Mouse (Mus musculus) frontal cortex, adult 2 months (tissue): ENCODE data around the gene Tmem239. TPM values are rescaled to one million over a fixed set of nuclear protein-coding genes. Genes with fewer than 3 reads are reported as not detected.

Experiments used
- DNase-seq, 2 experiments: peaks; one replicate each; pipeline ENCODE4 v3.0.0; 2022; ENCODE audit warnings: low spot score in 1 of 2; ENCODE audit errors: extremely low spot score in 1 of 2
- polyA plus RNA-seq: library from polyadenylated mRNA; depleted of rRNA; stranded (reverse); fragments of >200 nt; gene quantifications from 2 replicates; pipeline ENCODE4 v1.2.3, GENCODE M21; 2012

Tmem239 gene
- polyA plus RNA-seq, 1 experiment, result not detected

DNA sequence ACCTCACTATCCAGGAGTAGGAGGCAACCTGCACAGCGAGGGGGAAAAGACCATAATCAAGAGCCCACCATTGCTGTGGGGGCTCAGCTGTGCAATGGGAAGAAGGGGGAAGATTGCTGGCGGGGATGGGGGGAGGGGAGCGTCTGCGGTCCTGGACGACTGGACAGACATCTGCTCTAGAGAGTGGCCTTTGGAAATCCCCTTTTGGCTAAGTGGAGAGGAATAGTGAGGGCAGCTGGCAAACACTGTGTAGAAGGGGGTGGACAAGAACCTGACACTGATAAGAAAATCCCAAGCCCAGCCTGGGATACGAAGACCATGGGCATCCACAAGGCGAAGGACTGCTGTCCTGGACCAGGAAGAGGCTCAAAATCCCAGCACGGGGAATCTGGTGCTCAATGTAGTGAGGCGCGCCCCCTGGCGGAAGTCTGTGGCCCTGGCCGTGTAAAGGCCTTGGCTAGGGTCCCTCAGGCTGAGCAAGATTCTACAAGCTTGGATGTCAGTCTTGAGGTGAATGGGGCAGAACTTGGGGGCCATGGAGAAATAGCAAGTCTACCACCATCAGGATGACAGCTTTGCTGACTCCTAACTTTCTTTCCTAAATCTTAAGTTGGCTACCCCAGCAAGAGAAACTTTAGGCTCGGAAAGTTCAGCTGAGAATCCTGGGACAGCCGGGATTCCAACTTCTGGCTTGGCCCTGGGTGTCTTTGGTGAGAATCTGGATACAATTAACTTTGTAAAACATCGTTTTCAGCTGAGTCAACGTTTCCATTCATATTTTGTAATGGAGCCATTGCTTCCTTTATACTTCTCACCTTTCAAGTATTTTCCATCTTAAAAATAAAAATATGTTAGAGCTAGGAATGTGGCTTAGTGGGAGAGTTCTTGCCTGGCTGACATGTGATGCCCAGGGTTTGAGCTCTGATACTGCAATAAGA is 5.5 kb downstream of the Tmem239 start:
- peak; percentile 49 to 89 for DNase-seq

DNA sequence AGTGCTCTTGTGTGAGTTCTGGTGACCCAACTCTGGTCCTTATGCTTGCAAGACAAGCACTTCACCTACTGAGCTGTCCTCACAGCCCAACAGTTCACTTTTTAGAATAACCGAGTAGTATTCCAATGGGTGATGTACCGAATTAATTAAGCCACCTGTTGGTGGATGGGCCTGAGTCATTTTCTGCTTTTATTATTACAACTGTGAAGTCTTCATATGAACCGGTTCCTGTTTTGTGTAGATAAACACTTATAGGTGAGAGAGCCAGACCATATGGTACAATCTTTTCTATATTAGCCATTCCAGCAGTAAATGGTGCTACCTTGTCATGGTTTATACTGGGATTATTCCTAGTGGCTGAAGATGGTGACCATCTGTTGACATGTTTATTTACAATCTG is 6.5 kb downstream of the Tmem239 start:
- no peak for DNase-seq

DNA sequence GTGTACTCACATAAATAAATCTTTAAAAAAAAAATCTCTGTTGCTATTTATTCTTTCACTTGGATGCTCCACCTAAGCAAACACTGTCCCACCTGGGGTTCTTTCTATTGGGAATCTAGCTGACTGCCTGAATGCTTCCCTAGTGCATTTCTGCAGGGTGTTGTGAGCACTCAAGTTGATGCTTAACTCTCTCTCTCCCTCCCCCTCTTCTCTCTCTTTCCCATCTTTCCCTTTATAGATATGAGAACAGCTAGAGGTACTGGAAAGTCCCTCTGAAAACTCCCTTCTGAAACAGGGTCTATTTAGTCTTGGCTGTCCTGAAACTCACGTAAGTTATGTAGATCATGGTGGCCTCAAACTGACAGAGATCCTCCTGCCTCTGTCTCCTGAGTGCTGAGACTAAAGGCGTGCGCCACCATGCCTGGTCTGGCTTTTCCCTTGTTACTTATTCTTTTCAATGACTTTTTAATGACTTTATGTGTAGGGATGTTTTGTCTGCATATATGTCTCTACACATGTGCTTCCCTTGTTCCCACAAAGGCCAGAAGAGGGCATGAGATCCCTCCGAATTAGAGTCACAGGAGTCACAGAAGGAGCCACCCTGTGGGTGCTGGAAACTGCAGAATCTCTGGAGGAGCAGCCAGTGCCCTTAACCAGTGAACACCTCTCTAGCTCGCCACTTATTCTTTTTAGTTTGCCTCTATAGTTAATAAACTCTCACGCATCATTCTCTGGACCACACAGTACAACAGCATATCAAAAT is 8.0 kb downstream of the Tmem239 start:
- DNase-seq, result no peak

DNA sequence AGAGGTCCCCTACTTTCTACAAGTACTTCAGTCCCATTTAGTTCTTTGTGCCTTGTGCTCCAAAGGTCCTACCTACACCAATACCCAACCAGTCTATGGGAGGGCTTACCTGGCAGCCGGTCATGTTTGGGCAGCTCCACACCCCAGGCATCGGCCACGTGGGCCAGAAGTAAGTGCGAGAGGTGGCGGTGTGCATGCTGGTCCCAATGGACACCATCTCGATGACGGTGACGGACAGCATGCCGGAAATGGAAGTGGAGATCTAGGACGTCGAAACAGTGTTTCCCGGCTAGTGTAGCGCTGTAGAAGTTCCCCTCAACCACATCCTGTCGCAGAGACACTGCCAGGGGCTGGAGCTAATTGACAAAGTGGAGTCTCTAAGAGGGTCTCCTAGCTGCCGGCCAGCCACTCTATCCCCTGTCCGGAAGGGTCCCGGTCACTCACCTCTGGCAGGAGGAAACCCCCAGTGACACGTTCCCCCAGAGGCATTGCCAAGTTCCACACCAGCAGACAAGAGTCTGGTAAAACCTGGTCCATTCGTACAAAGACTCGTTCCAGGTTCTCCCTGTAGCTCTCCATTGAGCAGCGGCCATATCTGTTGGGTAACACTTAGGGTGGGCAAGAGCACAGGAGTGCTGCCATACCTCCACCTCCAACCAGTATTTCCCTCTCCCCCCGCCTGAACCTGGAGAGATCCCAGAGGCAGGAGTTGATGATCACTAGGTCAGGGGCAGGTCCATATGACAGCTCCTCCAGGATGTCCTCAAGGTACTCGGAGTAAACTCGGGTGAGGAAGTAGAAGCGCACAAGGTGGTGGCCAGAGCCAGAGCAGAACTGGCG is 15.7 kb downstream of the Tmem239 start:
- DNase-seq, result no peak

DNA sequence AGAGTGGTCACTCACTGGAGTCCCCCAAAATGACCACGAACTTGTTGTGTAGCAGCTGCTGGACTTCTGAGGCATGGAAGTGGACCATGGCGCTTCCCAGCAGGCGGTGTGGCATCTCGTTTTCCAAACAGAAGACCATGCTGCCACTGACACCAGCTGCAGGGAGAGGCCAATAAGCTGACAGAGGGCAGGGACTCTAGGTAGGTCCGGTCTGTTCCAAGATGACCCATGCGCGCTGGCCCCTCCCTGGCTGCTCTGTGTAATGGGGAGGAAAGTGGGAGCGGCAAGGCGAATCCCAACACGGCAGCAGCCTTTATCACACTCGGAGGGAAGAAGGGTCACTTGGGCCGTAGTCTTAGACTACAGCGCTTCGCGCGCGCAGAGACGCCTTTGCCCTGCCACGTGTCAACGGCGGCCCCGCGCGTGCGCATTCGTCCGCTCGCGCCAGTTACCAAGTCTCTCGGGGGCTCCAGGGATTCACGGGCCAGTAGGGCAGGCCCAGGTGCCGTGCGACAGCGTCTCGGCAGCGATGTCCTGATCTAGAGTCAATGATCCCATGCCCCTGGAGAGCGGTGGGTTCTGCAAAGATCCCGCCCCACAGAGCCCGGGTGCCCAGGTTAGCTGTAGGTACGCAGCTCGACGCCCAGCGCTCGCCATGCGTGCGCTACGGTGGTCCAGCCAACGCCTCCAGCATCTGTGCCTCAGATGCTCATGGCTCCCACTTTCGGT is 17.3 kb downstream of the Tmem239 start:
- DNase-seq, result peak; percentile 48 to 82

DNA sequence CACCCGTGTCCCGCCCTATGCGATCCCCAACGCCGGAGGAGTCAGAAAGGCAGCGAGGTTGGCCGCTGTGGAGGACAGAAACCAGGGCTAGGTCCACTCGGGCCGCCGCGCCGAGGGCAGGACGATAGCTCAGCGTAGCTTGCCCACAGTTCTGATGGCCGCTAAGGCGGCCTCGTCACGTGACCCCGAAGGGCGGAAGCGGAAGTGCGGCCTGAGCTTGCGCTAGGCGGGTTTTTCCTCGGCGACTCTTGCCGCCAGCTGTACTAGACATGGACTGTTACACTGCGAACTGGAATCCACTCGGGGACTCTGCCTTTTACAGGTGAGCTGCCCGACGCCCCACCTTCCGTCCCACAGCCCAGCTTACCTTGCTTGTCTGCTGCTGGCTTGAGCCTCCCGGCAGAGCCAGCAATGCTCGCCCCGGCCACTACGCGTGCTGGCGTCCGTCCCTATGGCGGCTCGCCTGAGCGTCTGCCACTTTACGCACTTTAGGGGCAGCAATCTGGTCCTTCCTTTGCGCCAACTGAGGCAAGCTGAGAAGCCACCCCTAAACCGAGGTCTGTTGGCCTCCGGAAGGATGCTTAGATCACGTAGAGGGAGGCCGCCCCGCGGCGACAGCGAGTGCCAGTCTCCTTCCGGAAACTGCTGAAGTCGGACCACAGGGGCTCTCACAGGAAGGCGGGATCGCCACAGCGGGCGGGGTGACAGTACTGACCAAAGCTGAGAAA is 18.0 kb downstream of the Tmem239 start, which contains the start of the genes Vps16 and Pced1a:
TSS of gene Vps16 (plus strand) at position 214 of the 728 bp plus-strand sequence.
TSS of gene Pced1a (minus strand) at position 576 of the 728 bp plus-strand sequence.
- DNase-seq, result peak; percentile 79 to 93

DNA sequence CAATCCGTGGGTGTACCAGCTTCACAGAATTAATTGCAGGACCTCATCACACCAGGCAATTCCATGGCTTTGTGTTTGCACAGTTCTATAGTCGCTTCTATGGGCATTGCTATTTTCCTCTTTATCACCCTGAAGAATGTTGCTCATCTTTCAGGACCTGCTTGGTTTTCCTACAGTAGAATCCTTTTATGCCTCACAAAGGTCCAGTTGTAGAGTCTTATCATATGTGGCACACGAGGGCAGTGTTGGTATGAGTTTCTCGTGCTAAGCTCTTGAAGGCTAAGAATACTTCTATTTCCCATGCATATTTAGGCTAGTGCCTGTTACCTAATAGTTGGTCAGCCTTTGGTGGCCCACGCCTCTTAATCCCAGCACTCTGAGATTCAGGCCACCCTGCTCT is 18.8 kb downstream of the Tmem239 start:
- DNase-seq, result peak in 1 of 2 experiments; percentile 10

DNA sequence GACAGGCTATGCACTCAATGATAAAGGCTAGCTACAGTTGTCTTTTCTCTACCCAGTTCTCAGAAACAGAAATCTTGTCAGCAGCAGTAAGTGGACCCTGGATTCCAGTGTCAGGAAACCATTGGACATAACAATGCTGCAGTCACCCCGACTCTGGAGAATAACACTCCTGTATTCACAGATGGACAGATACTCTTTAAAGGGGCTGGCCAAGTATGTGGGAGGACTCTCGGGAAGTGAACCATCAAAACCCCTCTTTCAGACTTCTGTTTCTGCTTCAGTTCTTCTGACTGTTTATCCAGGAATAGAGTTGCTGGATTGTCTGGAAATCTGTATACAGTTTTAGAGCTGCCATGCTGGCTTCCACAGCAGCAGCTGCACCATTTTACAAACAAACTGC is 23.6 kb downstream of the Tmem239 start:
- no peak for DNase-seq

DNA sequence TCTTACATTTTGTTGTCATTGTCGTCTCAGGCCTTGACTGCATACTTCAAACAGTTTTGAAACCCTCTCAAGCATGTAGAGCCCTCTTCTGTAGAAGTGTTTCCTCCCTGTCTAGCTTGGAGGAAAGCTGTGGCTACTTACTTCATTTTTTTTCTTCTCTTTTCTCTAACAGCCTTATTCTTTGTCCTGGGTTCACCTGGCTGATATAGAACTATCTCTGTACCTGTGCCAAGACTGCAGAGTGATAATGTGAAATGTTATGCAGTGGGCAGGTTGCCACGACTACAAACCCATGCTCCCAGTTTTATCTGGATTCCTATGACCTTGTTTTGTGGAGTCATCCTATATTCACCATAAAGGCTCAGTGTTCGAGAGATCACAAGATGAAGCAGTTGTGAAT is 24.2 kb downstream of the Tmem239 start:
- no peak for DNase-seq

DNA sequence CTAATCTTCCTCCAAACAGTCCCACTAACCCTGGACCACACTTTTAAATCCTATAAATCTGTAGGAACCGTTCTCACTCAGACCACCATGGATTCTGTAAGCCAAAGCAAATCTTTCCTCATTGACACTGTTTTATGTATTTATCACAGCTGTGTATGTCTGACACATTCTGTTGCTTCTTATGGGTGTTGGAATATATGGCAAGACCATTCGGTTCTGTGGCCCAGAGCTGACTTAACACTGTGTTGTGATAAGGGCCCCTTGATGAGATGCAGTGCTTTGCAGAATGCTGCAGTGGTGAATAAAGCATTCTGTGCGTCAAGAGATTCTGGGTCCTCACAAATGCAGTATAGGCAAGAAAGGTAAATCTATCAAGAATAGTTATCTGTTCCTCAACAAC is 25.9 kb downstream of the Tmem239 start:
- DNase-seq, result no peak

DNA sequence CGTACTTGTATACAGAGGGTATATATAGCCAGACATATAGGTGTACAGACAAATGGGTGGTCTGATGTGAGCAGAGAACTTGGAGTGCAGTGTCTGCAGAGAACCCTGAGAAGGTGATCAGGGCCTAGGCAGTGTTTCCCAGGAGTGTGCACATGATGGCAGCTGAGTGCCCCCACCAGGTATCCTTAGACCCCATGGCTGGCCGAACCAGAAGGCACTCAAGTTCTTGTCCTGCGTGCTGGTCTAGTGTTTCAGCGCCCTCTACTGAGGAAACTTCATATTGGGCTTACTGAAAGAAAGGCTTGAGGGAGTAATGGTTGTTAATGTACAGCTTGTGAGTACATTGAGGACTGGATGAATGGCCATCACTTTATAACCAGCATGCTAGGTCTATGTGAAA is 26.9 kb downstream of the Tmem239 start:
- DNase-seq, result peak in 1 of 2 experiments; percentile 84

DNA sequence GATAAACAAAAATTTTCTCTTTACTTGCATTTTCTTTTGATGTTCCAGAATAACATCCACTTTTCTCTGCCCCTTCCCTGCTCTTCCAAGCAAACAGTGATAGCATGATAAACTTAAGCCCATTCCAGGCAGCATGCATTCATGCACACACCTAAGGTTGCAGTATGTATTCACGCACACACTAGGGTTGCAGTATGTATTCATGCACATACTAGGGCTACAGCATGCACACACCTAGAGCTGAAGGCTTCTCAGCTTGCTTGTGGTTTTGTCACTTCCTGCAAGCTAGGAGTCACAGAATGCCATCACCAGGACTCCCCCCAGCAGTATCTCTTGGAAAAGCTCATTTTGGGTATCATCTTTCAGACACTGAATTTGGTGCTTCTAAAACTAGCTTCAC is 30.5 kb downstream of the Tmem239 start:
- DNase-seq, result no peak

DNA sequence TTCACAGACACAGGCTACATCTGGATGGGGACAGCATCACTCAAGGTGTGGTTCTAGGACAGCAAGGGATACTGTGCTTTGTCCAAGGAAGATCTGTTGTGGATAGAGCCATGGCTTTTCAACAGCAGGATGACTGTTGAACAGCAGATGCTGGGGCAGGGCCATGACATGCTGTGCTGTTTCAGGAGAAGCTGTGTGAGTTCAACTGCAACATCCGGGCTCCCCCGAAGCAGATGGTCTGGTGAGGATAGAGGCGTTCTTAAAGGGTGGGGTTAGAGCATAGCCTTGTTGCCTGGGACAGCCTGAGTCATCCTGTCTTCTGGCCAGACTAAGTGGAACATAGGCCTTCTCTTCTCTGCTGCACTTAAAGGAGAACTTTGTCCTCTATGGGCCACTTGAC is 32.6 kb downstream of the Tmem239 start:
- no peak for DNase-seq

DNA sequence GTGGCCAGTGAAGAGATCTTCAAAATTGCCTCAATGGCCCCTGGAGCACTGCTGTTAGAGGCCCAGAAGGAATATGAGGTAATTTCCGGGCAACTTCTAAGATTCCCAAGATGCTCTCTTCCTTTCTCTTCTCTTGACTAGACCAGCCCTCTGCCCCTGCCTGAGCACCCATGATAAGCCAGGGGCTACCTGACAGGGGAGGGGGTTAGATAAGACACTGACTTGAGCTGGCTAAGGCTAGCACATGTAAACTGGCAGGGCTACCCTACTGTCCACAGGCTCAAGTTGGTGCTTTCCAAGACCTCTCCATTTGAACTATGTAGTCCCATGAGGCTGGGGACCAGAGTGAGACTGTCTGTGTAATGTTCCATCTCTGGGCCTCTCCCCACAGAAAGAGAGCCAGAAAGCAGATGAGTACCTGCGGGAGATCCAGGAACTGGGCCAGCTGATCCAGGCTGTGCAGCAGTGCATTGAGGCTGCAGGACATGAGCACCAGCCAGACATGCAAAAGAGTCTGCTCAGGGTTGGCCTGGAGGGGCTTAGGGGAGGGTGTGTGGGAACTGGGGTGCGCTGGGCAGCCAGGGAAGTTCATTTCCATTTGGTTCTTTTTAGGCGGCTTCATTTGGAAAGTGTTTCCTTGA is 33.7 kb downstream of the Tmem239 start:
- DNase-seq, result no peak

DNA sequence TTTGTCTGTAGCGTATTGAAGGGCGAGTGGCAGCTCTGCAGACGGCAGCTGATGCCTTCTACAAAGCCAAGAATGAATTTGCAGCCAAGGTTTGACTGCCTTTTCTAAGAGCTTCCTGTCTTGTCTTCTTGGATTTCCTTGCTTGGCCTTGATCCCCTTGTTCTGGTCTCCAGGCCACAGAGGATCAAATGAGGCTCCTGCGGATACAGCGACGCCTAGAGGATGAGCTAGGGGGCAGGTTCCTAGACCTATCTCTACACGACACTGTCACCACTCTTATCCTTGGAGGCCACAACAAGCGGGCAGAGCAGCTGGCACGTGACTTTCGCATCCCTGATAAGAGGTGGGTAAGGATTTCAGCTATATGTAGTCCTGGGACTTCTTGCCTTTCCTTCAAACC is 35.9 kb downstream of the Tmem239 start:
- no peak for DNase-seq

DNA sequence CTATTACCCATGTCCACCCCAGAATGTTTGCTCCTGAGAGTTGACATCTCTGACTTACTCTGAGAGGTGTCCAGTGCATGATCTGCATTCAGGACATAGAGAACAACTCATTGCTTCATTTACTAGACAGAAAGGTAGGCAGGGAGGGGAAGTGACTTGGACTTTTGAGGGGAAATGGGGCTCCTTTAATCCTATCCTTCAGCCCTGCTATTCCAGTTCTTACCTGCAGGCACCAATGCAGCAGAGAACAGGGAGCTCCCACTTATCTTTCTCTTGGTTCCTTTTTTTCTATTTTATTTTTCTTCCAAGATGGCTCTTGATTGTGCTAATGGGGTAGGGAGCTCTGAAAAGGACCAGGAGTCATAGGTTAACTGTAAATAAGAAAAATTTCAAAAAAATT is 42.2 kb downstream of the Tmem239 start:
- no peak for DNase-seq

DNA sequence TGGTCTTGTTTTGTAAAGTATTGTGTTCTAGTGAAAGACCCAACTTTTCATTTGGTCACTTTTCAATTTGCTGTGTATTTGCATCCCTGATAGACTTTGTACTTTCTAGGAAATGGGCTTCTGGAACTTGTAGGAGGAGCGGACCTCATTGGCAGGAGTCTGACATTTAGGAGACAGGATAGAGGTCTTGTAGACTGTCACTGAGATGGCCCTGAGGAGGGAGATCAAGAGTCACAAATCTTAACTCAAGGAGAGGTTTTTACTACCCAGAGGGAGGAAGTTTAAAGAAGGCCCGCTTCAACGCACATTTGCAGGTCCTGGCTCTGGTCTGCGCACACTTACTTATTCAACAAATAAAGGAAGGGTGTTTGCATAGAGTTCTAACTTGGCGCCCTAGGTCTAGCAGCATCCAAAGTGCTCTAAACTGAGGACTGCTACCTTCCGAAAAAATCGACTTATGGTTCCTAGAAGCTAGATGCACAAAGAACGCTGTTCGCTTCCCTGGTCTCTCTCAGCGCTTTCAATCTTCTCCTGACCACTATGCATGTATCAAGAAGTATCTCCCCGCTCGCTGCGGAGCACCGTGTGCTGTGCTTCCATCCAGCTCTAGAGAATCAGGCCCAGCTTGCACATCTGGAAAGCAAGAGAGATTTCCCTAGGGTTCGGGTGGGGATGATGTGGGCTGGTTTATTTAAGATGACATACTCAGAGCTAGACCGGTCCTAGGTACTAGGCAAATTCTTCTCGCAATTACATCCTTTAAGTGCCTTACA is 42.9 kb downstream of the Tmem239 start:
- DNase-seq, result no peak

DNA sequence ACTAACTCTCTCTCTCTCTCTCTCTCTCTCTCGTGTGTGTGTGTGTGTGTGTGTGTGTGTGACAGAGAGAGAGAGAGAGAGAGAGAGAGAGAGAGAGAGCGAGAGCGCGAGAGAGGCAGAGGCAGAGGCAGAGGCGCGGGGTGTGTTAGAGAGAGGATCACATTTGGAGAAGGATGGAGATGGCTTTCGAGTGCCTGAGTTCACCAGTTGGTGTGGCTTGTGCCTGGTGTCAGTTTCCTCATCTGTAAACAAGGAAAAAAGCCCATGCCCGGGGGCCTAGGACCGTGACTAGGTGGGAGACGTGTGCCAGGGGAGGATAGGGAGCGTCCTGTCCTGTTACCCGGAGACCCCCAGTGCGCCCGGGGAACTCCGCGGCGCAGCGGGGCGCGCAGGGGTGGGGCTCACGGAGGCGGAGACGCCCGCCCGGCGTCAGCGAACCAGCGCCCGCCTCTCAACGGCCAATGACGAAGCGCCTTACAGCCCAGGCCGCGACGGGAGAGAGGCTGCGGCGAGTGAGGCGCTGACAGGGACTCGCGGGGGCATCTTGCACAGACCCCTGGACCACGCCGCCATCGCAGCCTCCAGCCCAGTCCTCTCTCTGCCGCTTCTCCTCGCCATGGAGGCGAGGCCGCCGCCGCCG is 43.6 kb downstream of the Tmem239 start, which contains the start of gene Ptpra:
TSS of gene Ptpra (plus strand) at position 485 of the 640 bp plus-strand sequence.
- peak; percentile 76 to 92 for DNase-seq
